Mouse (Mus musculus) heart, adult 2 months (tissue): ENCODE data around the gene Pias3. TPM values are rescaled to one million over a fixed set of nuclear protein-coding genes. Genes with fewer than 3 reads are reported as not detected.
"Not testable (repeated sequence)": the region's sequence is repeated elsewhere in the genome, so short reads cannot be mapped to it uniquely, and the experiment has no call there.

ENCODE experiments used
- DNase-seq, 2 experiments: peaks; one replicate each; pipeline ENCODE4 v3.0.0; 2021
- H3K27ac ChIP-seq: fragments of 200-600 bp; 2 replicates; pipeline ENCODE4 v1.8.1; 2022
- H3K27me3 ChIP-seq: fragments of 200-500 bp; 2 replicates; pipeline ENCODE4 v1.6.1; 2012; ENCODE audit warnings: mild to moderate bottlenecking, low read length, inconsistent platforms, mixed read lengths; ENCODE audit not compliant: control insufficient read depth, insufficient read depth
- H3K36me3 ChIP-seq: fragments of 200-500 bp; 2 replicates; pipeline ENCODE4 v1.6.1; 2012; ENCODE audit warnings: low read length, inconsistent platforms; ENCODE audit not compliant: control insufficient read depth, insufficient read depth
- H3K4me1 ChIP-seq: fragments of 200-500 bp; 2 replicates; pipeline ENCODE4 v1.6.1; 2011; ENCODE audit warnings: low read length; ENCODE audit not compliant: control insufficient read depth, insufficient read depth
- H3K4me3 ChIP-seq: fragments of 200-600 bp; 2 replicates; pipeline ENCODE4 v1.8.1; 2022
- H3K79me2 ChIP-seq: fragments of 200-500 bp; replicated peaks from 2 replicates; pipeline ENCODE4 v1.6.1; 2012; ENCODE audit warnings: mild to moderate bottlenecking, inconsistent platforms, low read length, moderate library complexity, mixed read lengths; ENCODE audit not compliant: control insufficient read depth, insufficient read depth
- H3K9ac ChIP-seq: fragments of 200-500 bp; 2 replicates; pipeline ENCODE4 v1.6.1; 2012; ENCODE audit warnings: low read depth, mild to moderate bottlenecking, control low read depth, inconsistent platforms, low read length, mixed read lengths
- CTCF ChIP-seq: fragments of 200-600 bp; IDR thresholded peaks from 2 replicates; pipeline ENCODE4 v1.8.1; 2022; ENCODE audit warnings: antibody characterized with exemption, mild to moderate bottlenecking, moderate library complexity
- EP300 ChIP-seq: fragments of 200-500 bp; IDR thresholded peaks from 2 replicates; pipeline ENCODE4 v1.6.1; 2011; ENCODE audit warnings: low read depth, low read length, control low read depth; ENCODE audit not compliant: insufficient read depth
- POLR2A ChIP-seq: fragments of 200-500 bp; IDR thresholded peaks from 2 replicates; pipeline ENCODE4 v1.6.1; 2011; ENCODE audit warnings: mild to moderate bottlenecking, low read depth, low read length, control low read depth; ENCODE audit not compliant: insufficient read depth
- WGBS: fragments of 180-500 bp; shearing (Covaris S2); methylation state at CpG from one replicate; pipeline ENCODE4 v1.1.7; 2018; 5-methylcytosine and 5-hydroxymethylcytosine counted together
- intact Hi-C: fragments of 180-260 bp; cut with DNase I; formaldehyde crosslinking; loops from one replicate; pipeline ENCODE4 v1.15.1; 2025
- long read RNA-seq: library from polyadenylated mRNA; stranded (forward); transcript quantifications from one replicate; pipeline ENCODE4 v2.0.0, GENCODE M21; 2021
- polyA plus RNA-seq: library from polyadenylated mRNA; depleted of rRNA; stranded (reverse); fragments of >200 nt; gene quantifications from 2 replicates; pipeline ENCODE4 v1.2.3, GENCODE M21; 2012; rRNA removed
- total RNA-seq, 2 experiments: library from RNA; stranded (reverse); gene quantifications; 2 replicates each; pipeline ENCODE4 v1.2.3; 2021

Pias3 gene
- total RNA-seq, result 10 to 100 TPM; 10.3 to 11.7 TPM
- polyA plus RNA-seq, result 20.6 and 20.7 TPM in 2 replicates
- long read RNA-seq, transcript Pias3-201 (14 exons, 2,931 nt), result major isoform, 12 of 28 reads
- long read RNA-seq, partial matches to known transcripts, result 1 of 28 reads
- long read RNA-seq, other reads (novel, unspliced or antisense), result 10 of 28 reads

DNA sequence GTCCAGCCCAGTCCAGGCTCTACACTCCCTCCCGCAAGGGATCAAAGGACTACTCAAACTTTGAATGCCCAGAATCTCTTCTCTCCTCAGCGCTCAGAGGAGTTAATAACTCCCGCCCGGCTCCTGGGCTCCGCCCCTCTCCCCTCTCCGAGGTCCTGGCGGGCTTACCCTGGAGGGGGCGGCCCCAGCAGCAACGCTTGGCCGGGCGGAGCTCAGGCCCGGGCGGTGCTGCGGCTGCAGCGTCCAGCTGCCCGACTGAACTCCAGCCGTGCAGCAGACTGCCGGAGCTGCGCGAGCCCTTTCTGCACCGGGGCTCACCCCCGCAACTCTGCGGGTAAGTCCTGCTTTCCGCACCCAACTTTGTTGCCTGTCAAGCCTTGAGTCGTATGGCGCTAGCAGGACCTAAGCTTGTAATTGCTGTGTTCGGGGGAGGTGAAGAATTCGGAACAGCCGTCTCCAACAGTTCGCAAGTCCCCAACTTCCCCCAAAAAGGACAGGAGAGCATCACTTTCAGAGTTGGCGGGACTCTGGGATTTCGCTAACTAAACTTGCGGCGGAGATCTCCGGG lies at the start of gene Pias3:
Pias3 (plus strand) TSS at position 187 of the 568 bp plus-strand sequence.
- whole genome bisulfite sequencing, result under 1% methylated on average over 35 of the region's 35 CpGs
- intact Hi-C loops, result no loop called here
- peak within 1 kb of the TSS; percentile 97 for H3K4me3 ChIP-seq

DNA sequence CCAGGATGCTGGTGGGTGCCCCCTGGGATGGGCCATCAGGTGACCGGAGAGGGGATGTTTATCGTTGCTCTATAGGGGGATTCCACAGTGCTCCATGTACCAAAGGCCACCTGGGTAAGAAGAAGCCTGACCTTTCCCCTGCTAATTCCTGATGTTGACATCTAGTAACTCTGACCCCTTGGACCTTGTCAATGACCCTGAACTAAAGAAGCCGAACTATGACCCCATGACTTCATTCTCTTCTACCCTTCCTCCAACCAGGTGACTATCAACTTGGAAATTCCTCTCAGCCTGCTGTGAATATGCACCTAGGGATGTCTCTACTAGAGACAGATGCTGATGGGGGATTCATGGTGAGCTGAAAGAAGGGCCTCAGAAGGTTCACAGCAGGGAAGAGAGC lies 48.8 kb upstream of the Pias3 start:
- Histone ChIP-seq H3K9ac (no peak overlapping the region), H3K27me3 (no peaks in the 10 kb centered on the region), H3K27ac (no peak overlapping the region), H3K79me2 (no peaks in the 10 kb centered on the region), H3K4me1 (peaks cover 2% of the 10 kb centered on the region), H3K36me3 (no peaks in the 10 kb centered on the region), H3K4me3 (no peak overlapping the region)
- TF ChIP-seq EP300 (no peak), POLR2A (no peak), CTCF (no peak)
- DNase-seq, result no peak
- WGBS, result 89% methylated on average over 3 of the region's 3 CpGs
- intact Hi-C loops, result loop anchor here (5.0 kb wide), 1 partner anchor 60 kb away; the partner anchor contains the start of gene Nudt17

More for the DNA sequence above, at the start of gene Pias3:
- TF ChIP-seq EP300, result no peak
- TF ChIP-seq POLR2A, result peak; percentile 80
- TF ChIP-seq CTCF, result no peak
- DNase-seq, result peak; percentile 91 to 92
- H3K4me1 ChIP-seq, result no peaks in the 10 kb centered on the region; the same call in 1 of the 2 replicates
- peaks cover 2% of the 10 kb centered on the region for H3K36me3 ChIP-seq
- H3K9ac ChIP-seq, result peak within 1 kb of the TSS; percentile 93
- H3K27me3 ChIP-seq, result no peaks in the 10 kb centered on the region
- 0 out of 2 replicates have a peak, but pooled peaks cover 2% of the 10 kb centered on the region for H3K79me2 ChIP-seq
- peak within 1 kb of the TSS; percentile 81 for H3K27ac ChIP-seq

GRCm38 (mm10) chr3:96660901-96661300 lies 35.3 kb upstream of the Pias3 start:
- no peak overlapping the region for H3K9ac ChIP-seq
- intact Hi-C loops, result no loop called here
- H3K27ac ChIP-seq, result no peak overlapping the region
- 55% methylated on average over 2 of the region's 2 CpGs for WGBS
- peaks cover 2% of the 10 kb centered on the region; the same call in 1 of the 2 replicates for H3K4me1 ChIP-seq
- H3K36me3 ChIP-seq, result no peaks in the 10 kb centered on the region
- TF ChIP-seq EP300, result no peak
- no peak for TF ChIP-seq CTCF
- TF ChIP-seq POLR2A, result no peak
- DNase-seq, result no peak
- no peaks in the 10 kb centered on the region for H3K79me2 ChIP-seq
- H3K27me3 ChIP-seq, result no peaks in the 10 kb centered on the region
- no peak overlapping the region for H3K4me3 ChIP-seq

- Histone ChIP-seq H3K27ac (no peak overlapping the region; the same call in 1 of the 2 replicates), H3K79me2 (no peaks in the 10 kb centered on the region), H3K4me3 (no peak overlapping the region), H3K36me3 (no peaks in the 10 kb centered on the region), H3K27me3 (no peaks in the 10 kb centered on the region), H3K4me1 (peaks cover 2% of the 10 kb centered on the region; the same call in 1 of the 2 replicates), H3K9ac (no peak overlapping the region)
- intact Hi-C loops, result no loop called here
- WGBS, result 57% methylated on average over 8 of the region's 8 CpGs
- no peak for TF ChIP-seq EP300
- no peak for TF ChIP-seq CTCF
- TF ChIP-seq POLR2A, result no peak
- no peak for DNase-seq
Measured at GRCm38 (mm10) chr3:96662731-96663316, 33.4 kb upstream of the Pias3 start.

DNA sequence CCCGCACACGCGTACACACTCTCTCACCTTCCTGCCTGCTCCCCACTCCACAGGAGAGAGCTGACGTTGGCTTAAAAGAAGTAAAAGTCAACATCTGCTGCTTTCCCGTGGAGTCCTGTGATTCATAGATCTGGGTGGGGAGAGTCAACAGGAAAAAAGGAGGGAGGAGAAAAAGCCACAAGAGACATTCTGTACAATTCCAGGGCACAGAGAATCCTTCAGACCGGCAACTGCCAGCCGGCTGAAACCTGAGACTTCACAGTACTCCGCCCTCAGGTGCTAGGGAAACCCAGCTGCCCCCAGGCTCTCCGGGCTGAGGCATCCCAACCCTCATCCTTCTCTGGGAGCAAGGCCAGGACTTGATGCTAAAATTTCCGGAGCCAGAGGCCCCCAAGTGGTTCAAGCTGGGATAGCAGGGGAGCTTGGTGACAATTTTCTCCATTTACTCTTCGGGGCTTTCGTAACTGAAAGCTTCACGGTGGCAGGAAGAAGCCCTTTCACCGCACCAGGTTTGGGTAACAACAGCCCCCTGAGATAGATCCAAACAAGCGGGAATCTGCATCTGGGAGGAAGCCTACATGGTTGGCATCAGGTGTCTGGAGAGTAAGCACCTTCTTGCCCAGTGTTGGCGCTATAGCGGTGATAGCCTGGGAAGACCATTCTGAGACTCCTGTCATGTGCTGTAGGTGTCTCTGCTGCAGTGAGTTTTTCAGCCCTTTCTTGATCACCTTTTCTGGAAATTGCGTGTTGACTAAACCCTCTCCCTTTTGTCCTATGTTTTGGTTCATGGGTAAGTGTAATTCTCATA lies 32.5 kb upstream of the Pias3 start:
- DNase-seq, result peak; percentile 79 to 87
- Histone ChIP-seq H3K79me2 (no peaks in the 10 kb centered on the region), H3K36me3 (no peaks in the 10 kb centered on the region), H3K27me3 (no peaks in the 10 kb centered on the region), H3K4me3 (peak overlapping the region; percentile 19), H3K4me1 (peaks cover 2% of the 10 kb centered on the region; the same call in 1 of the 2 replicates), H3K9ac (no peak overlapping the region), H3K27ac (peak overlapping the region; percentile 34; the same call in 1 of the 2 replicates)
- WGBS, result 5% methylated on average over 18 of the region's 18 CpGs
- TF ChIP-seq CTCF, result peak; percentile 98
- TF ChIP-seq POLR2A, result no peak
- peak; percentile 60; the same call in 1 of the 2 replicates for TF ChIP-seq EP300
- intact Hi-C loops, result no loop called here

DNA sequence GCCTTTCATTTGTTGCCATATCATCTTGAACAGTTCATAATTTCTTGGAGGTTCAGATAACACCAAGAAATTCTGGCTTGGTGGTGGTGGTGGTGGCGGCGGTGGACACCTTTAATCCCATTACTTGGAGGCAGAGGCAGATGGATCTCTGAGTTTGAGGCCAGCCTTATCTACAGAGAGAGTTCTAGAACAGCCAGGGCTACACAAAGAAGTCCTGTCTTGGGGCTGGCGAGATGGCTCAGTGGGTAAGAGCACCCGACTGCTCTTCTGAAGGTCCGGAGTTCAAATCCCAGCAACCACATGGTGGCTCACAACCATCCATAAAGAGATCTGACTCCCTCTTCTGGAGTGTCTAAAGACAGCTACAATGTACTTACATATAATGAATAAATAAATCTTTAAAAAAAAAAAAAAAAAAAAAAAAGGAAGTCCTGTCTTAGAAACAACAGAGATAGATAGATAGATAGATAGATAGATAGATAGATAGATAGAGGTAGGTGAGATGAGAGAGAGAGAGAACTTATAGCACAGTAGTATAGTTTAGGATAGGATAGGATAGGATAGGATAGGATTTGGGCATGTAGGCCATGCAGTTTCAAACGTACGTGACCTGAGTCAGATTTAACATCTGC lies 30.3 kb upstream of the Pias3 start:
- not testable (repeated sequence) for H3K4me1 ChIP-seq, DNase-seq, H3K9ac ChIP-seq, H3K27ac ChIP-seq, H3K4me3 ChIP-seq, H3K36me3 ChIP-seq, H3K27me3 ChIP-seq, H3K79me2 ChIP-seq
- intact Hi-C loops, result loop anchor here (5.0 kb wide), 1 partner anchor 41 kb away; the partner anchor contains the start of gene Nudt17
- 88% methylated on average over 7 of the region's 7 CpGs for WGBS
